Mouse (Mus musculus): Measurements from ENCODE around the gene Olfr1348.
"Not testable (repeated sequence)": the region's sequence is repeated elsewhere in the genome, so short reads cannot be mapped to it uniquely, and the experiment has no call there.

Olfr1348 gene
- long read RNA-seq, experiment 1, result 0 reads
- long read RNA-seq, experiment 2, result 0 reads

DNA sequence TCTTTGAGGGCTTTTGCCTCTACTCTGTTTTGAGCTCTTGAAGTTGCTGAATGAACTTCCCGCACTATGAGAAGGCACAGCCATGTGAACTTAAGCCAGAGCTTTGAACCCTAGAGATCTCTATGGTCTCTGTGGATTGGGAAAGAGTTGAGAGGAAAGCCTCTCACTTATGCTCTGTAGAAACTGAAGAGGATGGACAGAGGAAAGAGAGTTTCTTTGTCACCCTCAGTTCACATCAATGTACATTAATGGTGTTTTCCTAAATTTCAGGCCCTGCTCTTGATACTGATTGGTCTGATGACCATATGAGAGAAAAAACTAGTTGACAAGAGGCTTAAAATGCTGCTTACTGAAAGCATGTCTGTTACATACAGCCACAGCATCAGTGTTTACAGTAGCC is at the start of gene Olfr1348:
Gene Olfr1348 (minus strand): TSS at position 101 of the 400 bp plus-strand sequence.
- intact Hi-C loops (cut with DNase I), result no loop called here

DNA sequence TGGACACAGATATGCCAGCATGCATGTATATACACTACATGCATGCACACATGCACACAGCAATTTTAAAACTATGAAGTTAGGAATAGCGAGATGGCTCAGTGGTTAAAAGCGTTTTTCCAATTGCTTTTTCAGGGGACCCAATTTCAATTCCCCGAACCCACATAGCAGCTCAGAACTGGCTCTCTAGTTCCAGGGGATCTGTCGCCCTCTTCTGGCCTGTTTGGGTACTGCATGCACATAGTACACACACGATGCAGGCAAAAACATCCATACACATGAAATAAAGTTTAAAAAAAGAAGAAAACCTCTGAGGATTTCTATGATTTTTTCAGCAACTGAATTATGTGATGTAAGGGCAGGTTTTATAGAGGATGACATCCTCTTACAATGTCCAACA is 17.6 kb upstream of the Olfr1348 start:
- intact Hi-C loops (cut with DNase I), result no loop called here

DNA sequence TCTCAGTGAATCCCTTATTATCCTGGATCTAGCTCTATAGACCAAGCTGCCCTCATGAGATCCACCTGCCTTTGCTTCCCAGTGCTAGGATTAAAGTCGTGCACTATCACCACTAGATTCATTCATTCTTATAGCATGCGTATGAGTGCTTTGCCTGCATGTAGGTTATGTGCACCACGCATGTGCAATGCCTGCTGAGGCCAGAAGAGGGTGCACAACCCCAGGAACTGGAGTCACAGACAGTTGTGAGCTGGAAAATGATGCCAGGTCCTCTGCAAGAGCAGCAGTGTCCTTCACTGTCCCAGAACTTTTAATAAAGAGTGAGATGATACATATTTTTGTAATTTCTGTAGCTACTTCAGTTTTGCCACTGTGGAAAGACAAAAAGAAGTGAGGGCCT is 16.5 kb upstream of the Olfr1348 start:
- intact Hi-C loops (cut with DNase I), result no loop called here

DNA sequence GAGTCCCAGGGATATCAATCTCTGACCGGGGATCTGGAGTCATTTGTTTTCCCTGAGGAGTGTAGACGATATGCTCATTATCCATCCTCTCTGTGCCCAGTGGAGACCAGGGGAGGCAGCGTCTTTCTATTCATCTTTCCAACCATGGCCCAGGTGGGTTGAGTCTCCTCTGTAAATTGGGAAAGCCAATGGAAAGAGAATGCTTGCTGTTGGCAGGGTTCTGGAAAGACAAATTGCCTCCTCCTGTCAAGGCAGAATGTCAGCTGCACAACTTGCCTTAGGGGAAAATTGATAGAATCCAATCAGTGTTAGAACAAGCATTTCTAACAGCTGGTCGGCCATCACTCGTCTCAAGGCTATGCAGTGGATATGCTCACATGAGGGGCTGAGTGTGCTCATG is 14.3 kb upstream of the Olfr1348 start, which contains the start of gene Olfr1349:
Gene Olfr1349 (minus strand): TSS at position 101 of the 400 bp plus-strand sequence.
- intact Hi-C loops (cut with DNase I), result no loop called here

DNA sequence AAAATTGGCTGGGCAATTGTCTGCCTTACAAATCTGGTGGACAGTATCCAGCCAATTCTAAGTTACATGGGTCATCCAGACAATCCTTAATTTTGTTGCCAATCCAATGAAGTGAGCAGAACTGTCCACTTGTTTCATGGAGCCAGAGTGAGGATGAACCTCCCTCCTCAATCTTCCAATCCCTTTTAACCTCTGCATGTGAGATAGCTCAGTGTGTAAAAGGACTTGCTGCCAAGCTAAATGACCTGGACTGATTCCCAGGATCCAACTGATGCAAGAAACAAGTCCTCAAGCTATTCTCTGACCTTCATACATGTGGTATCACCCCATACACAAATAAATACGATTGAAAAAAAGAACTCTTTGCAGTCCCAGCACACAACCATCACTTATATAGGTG is 13.1 kb upstream of the Olfr1348 start:
- intact Hi-C loops (cut with DNase I), result no loop called here

DNA sequence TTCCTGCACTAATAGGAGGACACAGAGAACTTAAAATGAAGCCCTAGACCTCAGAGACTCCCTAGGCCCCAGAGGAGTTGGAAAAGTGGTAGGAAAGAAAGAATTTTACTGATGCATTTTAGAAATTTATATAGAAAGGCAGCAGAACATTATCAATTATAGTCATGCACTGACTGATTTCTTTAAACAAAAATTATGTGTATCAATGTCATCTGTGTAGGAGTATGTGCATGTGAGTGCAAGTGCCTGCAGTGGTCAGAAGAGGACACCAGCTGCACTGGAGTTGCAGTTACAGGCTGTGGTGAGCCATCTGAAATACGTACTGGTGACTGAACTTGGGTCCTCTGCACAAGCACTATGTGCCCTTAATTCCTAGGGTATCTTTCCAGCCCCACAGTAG is 8.9 kb downstream of the Olfr1348 start, which contains the start of gene Olfr1347:
Gene Olfr1347 (minus strand): TSS at position 101 of the 400 bp plus-strand sequence.
- intact Hi-C loops (cut with DNase I), result no loop called here

DNA sequence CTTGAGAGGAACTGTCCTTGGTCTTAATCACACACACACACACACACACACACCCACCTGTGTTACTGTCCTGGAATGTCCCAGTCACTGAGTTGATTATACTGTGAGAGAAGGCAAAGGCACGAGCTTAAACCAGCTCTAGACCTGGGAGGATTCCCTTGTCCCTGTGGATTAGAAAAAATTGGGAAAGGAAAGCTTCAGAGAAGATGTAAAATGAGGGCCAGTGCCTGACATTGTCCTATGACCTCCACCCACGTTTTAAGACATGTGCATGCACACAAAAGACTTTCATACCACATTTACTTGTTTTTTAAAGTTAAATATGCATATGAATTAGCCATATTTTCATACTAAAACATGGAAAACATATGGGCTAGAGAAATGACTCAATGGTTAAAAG is 21.7 kb downstream of the Olfr1348 start, which contains the start of gene Olfr5:
Gene Olfr5 (minus strand): TSS at position 101 of the 400 bp plus-strand sequence.
- intact Hi-C loops (cut with DNase I), result no loop called here

DNA sequence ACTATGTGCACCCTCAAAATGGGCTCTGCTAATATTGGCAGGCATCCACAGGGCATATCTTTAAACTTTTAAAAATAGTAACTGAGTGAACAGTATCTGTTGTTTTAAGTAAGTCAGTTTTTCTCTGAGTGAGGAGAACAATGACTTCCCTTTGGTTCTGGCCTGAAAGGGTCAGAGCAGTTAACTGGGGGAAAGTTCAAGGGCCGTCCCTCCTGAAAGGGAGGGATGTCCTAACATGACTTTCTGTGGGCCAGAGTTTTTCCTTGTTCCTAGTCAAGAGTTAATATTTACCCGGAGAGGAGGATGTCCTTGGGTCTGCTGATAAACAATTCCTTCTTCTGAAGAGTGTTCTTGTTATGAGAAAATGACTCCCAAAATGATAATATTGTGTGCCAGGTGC is 30.9 kb downstream of the Olfr1348 start:
- intact Hi-C loops (cut with DNase I), result not testable (repeated sequence)

DNA sequence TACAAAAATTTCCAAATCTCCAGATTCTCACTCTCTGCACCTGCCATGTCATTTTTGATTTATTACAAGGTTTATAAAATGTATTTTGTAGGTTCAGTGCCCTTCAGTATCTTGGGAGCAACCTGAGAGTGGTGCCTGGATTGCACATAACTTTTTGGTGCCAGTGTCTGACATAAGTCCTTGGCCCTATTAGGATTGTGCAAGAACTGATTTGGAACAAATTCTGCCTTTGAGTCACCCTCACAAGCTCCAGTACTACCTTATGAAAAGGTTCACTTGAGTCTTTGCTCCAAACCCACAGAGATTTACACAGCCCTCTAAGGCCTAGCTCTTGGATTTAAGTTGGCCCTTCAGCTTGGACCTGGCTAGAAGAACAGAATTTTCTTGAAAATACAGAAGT is 41.6 kb downstream of the Olfr1348 start, which contains the start of gene Olfr1346:
Gene Olfr1346 (plus strand): TSS at position 151 of the 400 bp plus-strand sequence.
- intact Hi-C loops (cut with DNase I), result no loop called here

DNA sequence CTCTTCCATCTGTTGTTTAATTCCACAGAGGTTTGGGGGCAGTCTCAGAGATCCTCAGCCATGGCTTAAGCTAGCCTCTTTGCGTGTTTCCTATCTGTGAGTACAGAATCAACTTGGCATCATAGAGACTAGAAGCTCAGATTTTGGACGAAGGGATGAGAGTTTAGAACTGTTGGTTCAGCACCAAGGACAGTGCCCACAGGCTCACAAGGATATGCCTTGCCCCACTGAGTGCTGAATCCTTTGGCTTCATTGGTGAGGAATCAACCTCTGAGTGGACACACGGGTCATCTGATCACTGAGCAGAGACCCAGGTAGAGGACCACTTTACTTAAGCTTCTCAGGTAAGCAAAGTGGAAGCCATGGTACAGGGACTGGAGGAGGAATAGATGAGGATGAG is 52.1 kb downstream of the Olfr1348 start:
- intact Hi-C loops (cut with DNase I), result no loop called here

DNA sequence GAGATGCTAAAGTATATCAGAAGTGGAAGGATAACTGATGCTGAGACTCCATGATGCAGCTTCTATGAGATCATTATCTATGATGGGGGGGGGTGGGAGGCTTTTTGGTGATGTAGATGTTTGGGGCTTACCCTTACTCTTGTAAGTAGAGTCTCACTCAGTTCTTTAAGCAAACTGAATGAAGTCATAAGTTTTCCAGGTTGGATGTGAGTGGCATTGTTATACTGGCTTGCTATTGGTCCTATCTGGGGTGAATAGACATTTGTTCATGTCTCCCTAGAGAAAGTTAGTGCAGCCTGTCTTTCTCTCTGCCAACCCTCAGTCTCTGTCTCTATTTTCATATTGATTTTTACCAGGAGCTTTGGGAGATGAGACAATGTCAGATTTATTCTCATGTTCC is 52.7 kb downstream of the Olfr1348 start, which contains the start of gene Olfr1336:
Gene Olfr1336 (plus strand): TSS at position 301 of the 400 bp plus-strand sequence.
- intact Hi-C loops (cut with DNase I), result no loop called here
